Mouse (Mus musculus) cerebellum, postnatal 4 days (tissue): ENCODE data around the gene Eif2ak3.
A peak's percentile ranks its signal among the peaks of the same experiment; 100 is the strongest.

Source experiments
- DNase-seq, 2 experiments: peaks; one replicate each; pipeline ENCODE4 v3.0.0; 2022; ENCODE audit warnings: low spot score in 2 of 2, mixed read lengths in 1 of 2

Eif2ak3 gene

GRCm38 (mm10) chr6:70899594-70900003 is 55.3 kb downstream of the Eif2ak3 start:
- no peak for DNase-seq

- no peak for DNase-seq
These were observed 59.4 kb downstream of the Eif2ak3 start for GRCm38 (mm10) chr6:70903689-70904088.

GRCm38 (mm10) chr6:70909572-70909971 is 65.3 kb downstream of the Eif2ak3 start:
- DNase-seq, result no peak

GRCm38 (mm10) chr6:70910285-70910684 is 66.0 kb downstream of the Eif2ak3 start:
- no peak for DNase-seq

- peak in 1 of 2 experiments; percentile 48 for DNase-seq
These were observed 67.5 kb downstream of the Eif2ak3 start for GRCm38 (mm10) chr6:70911668-70912395.

- DNase-seq, result no peak
These were observed 68.1 kb downstream of the Eif2ak3 start for GRCm38 (mm10) chr6:70912396-70912765.

GRCm38 (mm10) chr6:70918827-70919226 is 74.5 kb downstream of the Eif2ak3 start, which contains the start of gene Tex37:
Tex37 (minus strand) TSS chr6:70918927.
- DNase-seq, result no peak

- peak in 1 of 2 experiments; percentile 49 for DNase-seq
These were observed 77.2 kb downstream of the Eif2ak3 start for GRCm38 (mm10) chr6:70921274-70922074.

- DNase-seq, result no peak
These were observed 87.5 kb downstream of the Eif2ak3 start for GRCm38 (mm10) chr6:70931801-70932200.

GRCm38 (mm10) chr6:70953274-70953673 is 109.0 kb downstream of the Eif2ak3 start:
- DNase-seq, result no peak

GRCm38 (mm10) chr6:70954040-70954439 is 109.7 kb downstream of the Eif2ak3 start:
- DNase-seq, result no peak
